Mouse (Mus musculus) small intestine, adult 2 months (tissue): Measurements from ENCODE around the gene Ap1b1. TPM values are rescaled to one million over a fixed set of nuclear protein-coding genes. Genes with fewer than 3 reads are reported as not detected.

Experiments used
- H3K27ac ChIP-seq: fragments of 200-500 bp; 2 replicates; pipeline ENCODE4 v1.5.1; 2012; ENCODE audit warnings: low read depth, low read length, control low read depth, inconsistent platforms; ENCODE audit not compliant: insufficient read depth
- H3K27me3 ChIP-seq: fragments of 200-500 bp; 2 replicates; pipeline ENCODE4 v1.6.1; 2012; ENCODE audit warnings: mild to moderate bottlenecking, moderate library complexity, low read length, inconsistent platforms; ENCODE audit not compliant: control insufficient read depth, insufficient read depth
- H3K36me3 ChIP-seq: fragments of 200-500 bp; 2 replicates; pipeline ENCODE4 v1.6.1; 2012; ENCODE audit warnings: mild to moderate bottlenecking, low read length, control low read depth, inconsistent platforms; ENCODE audit not compliant: control insufficient read depth, insufficient read depth
- H3K4me1 ChIP-seq: fragments of 200-500 bp; 2 replicates; pipeline ENCODE4 v1.6.1; 2012; ENCODE audit warnings: low read length, inconsistent platforms, mixed read lengths; ENCODE audit not compliant: control insufficient read depth, insufficient read depth, insufficient read length
- H3K4me3 ChIP-seq: fragments of 200-500 bp; 2 replicates; pipeline ENCODE4 v1.5.1; 2012; ENCODE audit warnings: low read depth, mild to moderate bottlenecking, control low read depth, inconsistent platforms, low read length, moderate library complexity
- CTCF ChIP-seq: fragments of 200-500 bp; IDR thresholded peaks from 2 replicates; pipeline ENCODE4 v1.5.1; 2012; ENCODE audit warnings: low read depth, mild to moderate bottlenecking, control low read depth, inconsistent platforms, low read length, moderate library complexity, mixed read lengths; ENCODE audit not compliant: insufficient replicate concordance, insufficient read length; ENCODE audit errors: extremely low read depth
- POLR2A ChIP-seq: fragments of 200-500 bp; IDR thresholded peaks from 2 replicates; pipeline ENCODE4 v1.6.1; 2012; ENCODE audit warnings: low read depth, mild to moderate bottlenecking, control low read depth, inconsistent platforms, low read length, moderate library complexity
- WGBS: fragments of 180-500 bp; shearing (Covaris S2); methylation state at CpG from one replicate; pipeline ENCODE4 v1.1.7; 2018; 5-methylcytosine and 5-hydroxymethylcytosine counted together
- polyA plus RNA-seq: library from polyadenylated mRNA; depleted of rRNA; stranded (reverse); fragments of >200 nt; gene quantifications from 2 replicates; pipeline ENCODE4 v1.2.3, GENCODE M21; 2012

Ap1b1 gene
- polyA plus RNA-seq, 1 experiment: 96.1 TPM

DNA sequence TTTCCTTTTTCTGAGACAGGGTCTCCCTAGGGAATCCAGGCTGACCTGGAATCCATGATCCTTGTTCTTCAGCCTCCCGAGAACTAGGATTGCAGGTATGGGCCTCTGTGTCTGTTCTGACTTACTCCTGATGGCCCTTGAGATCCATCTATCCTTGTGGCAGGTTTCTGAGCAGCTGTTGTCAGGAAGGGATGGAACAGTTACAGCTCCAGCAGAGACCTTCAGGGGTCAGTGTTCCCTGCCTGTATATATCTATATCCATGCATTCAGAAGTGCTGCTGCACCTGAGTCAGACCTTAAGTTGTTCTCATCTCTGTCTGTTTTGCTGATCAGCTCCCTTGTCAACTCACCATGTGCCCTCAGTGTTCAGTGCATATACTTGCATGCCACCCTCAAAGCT, 12.1 kb downstream of the Ap1b1 start:
- H3K4me1 ChIP-seq: peaks cover 20% of the 10 kb centered on the region; the same call in 1 of the 2 replicates
- WGBS: 27% methylated on average over 1 of the region's 1 CpGs
- TF ChIP-seq CTCF (no peak), POLR2A (no peak)
- H3K4me3 ChIP-seq: no peak overlapping the region
- peaks cover 17% of the 10 kb centered on the region for H3K36me3 ChIP-seq
- no peaks in the 10 kb centered on the region for H3K27me3 ChIP-seq
- H3K27ac ChIP-seq: peak overlapping the region; percentile 32; the same call in 1 of the 2 replicates

- Histone ChIP-seq H3K4me3 (no peak overlapping the region), H3K4me1 (peaks cover 23% of the 10 kb centered on the region; the same call in 1 of the 2 replicates), H3K27ac (no peak overlapping the region), H3K36me3 (peaks cover 17% of the 10 kb centered on the region), H3K27me3 (no peaks in the 10 kb centered on the region)
- WGBS: 86% methylated on average over 1 of the region's 1 CpGs
- TF ChIP-seq CTCF (no peak), POLR2A (no peak)
Measured at GRCm38 (mm10) chr11:5000241-5000640, 13.6 kb downstream of the Ap1b1 start.

DNA sequence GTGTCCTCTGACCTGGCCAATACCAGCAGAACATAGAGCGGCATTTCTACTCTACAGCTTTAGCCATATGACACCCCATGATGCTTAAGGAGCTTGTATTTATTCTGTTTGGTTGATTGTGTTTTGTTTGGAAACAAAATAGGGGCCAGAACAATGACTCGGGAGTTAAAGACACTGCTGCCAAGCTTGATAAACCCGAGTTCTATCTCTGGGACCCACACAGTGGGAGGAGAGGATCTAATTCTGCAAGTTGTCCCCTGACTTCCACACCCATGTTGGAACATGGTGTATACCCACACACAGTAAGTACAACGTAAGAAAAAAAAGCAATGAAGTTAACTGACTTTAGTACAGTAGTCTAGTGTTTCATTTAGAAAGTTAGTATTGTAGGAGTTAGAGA, 16.2 kb downstream of the Ap1b1 start:
- Histone ChIP-seq H3K27ac (no peak overlapping the region), H3K27me3 (no peaks in the 10 kb centered on the region), H3K4me1 (peaks cover 13% of the 10 kb centered on the region; the same call in 1 of the 2 replicates), H3K4me3 (no peak overlapping the region), H3K36me3 (peaks cover 19% of the 10 kb centered on the region)
- TF ChIP-seq CTCF: no peak
- TF ChIP-seq POLR2A: no peak
- WGBS: 87% methylated on average over 4 of the region's 4 CpGs

DNA sequence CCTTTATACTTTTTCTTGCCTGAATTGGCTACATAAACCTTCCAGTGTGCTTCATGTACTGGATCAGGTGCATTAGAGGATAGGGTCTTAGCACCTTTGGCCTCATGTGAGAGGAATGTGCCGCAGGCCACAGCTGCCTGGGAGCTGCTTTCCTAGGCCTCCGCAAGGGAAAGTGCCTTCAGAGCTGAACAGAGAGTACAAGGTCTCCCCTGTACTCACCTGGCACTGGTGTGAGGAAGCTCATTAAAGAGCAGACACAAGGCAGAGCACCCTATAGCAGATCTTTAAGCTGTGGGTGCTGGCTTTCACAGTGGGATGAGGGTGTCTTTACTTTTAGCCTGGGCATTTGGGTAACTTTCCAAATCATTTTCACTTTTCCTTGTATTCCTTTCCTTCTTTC, 18.9 kb downstream of the Ap1b1 start:
- Histone ChIP-seq H3K27me3 (no peaks in the 10 kb centered on the region), H3K4me3 (no peak overlapping the region), H3K4me1 (peaks cover 3% of the 10 kb centered on the region; the same call in 1 of the 2 replicates), H3K36me3 (peaks cover 22% of the 10 kb centered on the region), H3K27ac (peak overlapping the region; percentile 73)
- no peak for TF ChIP-seq POLR2A
- TF ChIP-seq CTCF: no peak
- 34% methylated on average over 2 of the region's 2 CpGs for WGBS

- Histone ChIP-seq H3K4me3 (no peak overlapping the region), H3K4me1 (peaks cover 3% of the 10 kb centered on the region; the same call in 1 of the 2 replicates), H3K36me3 (peaks cover 27% of the 10 kb centered on the region), H3K27ac (no peak overlapping the region), H3K27me3 (no peaks in the 10 kb centered on the region)
- WGBS: 85% methylated on average over 1 of the region's 1 CpGs
- TF ChIP-seq CTCF: no peak
- TF ChIP-seq POLR2A: no peak
Measured at GRCm38 (mm10) chr11:5007186-5007585, 20.6 kb downstream of the Ap1b1 start.

GRCm38 (mm10) chr11:5008867-5009266, 22.2 kb downstream of the Ap1b1 start:
- WGBS: 69% methylated on average over 3 of the region's 3 CpGs
- Histone ChIP-seq H3K4me3 (no peak overlapping the region), H3K27me3 (no peaks in the 10 kb centered on the region), H3K4me1 (peaks cover 3% of the 10 kb centered on the region; the same call in 1 of the 2 replicates), H3K36me3 (peaks cover 32% of the 10 kb centered on the region), H3K27ac (no peak overlapping the region)
- TF ChIP-seq POLR2A (no peak), CTCF (no peak)

GRCm38 (mm10) chr11:5009354-5010074, 22.9 kb downstream of the Ap1b1 start:
- Histone ChIP-seq H3K4me3 (no peak overlapping the region), H3K27ac (no peak overlapping the region), H3K4me1 (peaks cover 3% of the 10 kb centered on the region; the same call in 1 of the 2 replicates), H3K27me3 (no peaks in the 10 kb centered on the region), H3K36me3 (peaks cover 38% of the 10 kb centered on the region)
- WGBS: 85% methylated on average over 3 of the region's 3 CpGs
- TF ChIP-seq CTCF (no peak), POLR2A (no peak)
